Mouse (Mus musculus): ENCODE data around the gene Lrrc56. TPM values are rescaled to one million over a fixed set of nuclear protein-coding genes. Genes with fewer than 3 reads are reported as not detected.

Gene Lrrc56
- polyA plus RNA-seq, 1 experiment from 2014 or later = 12.6 TPM

DNA sequence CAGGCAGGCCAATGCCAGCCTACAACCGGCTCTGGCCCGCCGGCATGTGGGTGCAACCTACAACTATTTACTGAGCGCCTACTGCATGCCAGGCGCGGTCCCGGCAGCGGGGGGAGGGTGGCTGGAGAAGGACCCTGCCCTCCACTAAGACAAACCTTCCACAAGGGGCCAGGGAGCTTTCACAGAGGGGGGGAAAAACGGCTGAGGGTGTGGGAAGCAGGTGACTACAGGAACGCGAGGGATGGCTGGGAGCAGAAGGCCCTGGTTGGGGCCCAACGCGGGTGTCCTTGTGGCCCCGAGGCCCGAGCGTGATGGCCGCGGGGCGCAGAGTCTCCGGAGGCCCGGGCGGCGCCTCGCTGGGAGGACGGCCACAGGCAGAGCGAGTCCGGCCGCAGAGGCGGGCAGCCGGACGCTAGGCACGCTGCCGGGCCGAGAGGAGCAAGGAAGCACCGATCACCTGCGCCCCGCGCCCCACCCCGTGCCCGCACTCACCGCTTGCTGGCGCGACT lies 555 bp upstream of the Lrrc56 start:
- 0% methylated on average over 26 of the region's 43 CpGs for WGBS
- Histone ChIP-seq H3K4me1 (peaks cover 24% of the 10 kb centered on the region), H3K4me2 (peak overlapping the region; percentile 96), H3K9me3 (replicated peaks) (no peaks in the 10 kb centered on the region), H3K4me3 (peak overlapping the region; percentile 92), H3K36me3 (ENCODE audit: poor library complexity, severe bottlenecking) (peaks cover 38% of the 10 kb centered on the region), H3K9ac (peak overlapping the region; percentile 96), H3K27me3 (no peaks in the 10 kb centered on the region), H3K27ac (peak overlapping the region; percentile 76)
- peak; percentile 48 for ATAC-seq

DNA sequence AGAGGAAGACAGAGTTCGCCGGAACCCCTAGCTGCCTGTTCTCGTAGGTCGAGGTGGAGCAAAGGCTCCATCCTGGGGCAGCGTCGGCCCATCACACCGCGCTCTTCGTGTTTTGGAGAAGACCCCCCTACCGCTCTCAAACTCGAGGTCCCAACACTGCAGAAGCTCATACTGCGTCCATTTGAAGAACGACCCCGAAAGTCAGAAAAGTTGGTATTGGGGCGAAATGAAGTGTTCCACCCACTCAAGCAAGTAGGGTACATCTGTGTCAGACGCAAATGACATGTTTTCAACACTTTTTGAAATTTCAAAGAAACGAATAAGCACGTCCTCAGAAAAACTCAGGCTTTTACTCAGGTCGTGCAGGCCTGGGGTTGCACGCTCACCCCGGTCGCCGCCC lies 452 bp downstream of the Lrrc56 start:
- peak overlapping the region; percentile 67 for H3K9ac ChIP-seq
- ATAC-seq = no peak
- no peaks in the 10 kb centered on the region for H3K27me3 ChIP-seq
- no peaks in the 10 kb centered on the region for H3K9me3 ChIP-seq (replicated peaks)
- peak overlapping the region; percentile 73 for H3K27ac ChIP-seq
- peaks cover 24% of the 10 kb centered on the region for H3K4me1 ChIP-seq
- H3K36me3 ChIP-seq (ENCODE audit: poor library complexity, severe bottlenecking) = peaks cover 30% of the 10 kb centered on the region
- WGBS = under 1% methylated on average over 23 of the region's 23 CpGs
- H3K4me2 ChIP-seq = peak overlapping the region; percentile 96
- peak overlapping the region; percentile 92 for H3K4me3 ChIP-seq

DNA sequence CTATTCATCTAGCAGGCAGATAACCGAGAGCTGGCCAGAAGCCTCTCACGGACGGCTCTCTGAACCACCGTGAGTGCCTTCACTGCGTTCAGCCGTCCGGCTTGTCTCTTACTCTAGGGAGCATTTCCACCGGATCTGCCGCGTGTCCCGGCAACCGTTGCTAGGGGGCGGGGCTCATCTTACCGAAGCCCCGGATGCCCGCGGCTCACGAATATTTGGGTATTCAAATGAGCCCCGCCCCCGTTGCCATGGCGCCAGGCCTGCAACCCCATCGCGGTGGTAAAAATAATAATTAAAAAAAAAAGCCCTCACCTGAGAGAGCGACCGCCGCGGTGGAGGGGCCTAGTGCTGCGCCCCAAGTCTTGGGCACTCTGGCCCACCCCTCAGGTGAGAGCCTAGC lies 873 bp downstream of the Lrrc56 start:
- Histone ChIP-seq H3K4me1 (peaks cover 24% of the 10 kb centered on the region), H3K4me3 (peak overlapping the region; percentile 92), H3K9ac (peak overlapping the region; percentile 67), H3K27ac (peak overlapping the region; percentile 73), H3K27me3 (no peaks in the 10 kb centered on the region), H3K9me3 (replicated peaks) (no peaks in the 10 kb centered on the region), H3K4me2 (peak overlapping the region; percentile 96), H3K36me3 (ENCODE audit: poor library complexity, severe bottlenecking) (peaks cover 29% of the 10 kb centered on the region)
- peak; percentile 52 for ATAC-seq
- under 1% methylated on average over 28 of the region's 28 CpGs for WGBS

DNA sequence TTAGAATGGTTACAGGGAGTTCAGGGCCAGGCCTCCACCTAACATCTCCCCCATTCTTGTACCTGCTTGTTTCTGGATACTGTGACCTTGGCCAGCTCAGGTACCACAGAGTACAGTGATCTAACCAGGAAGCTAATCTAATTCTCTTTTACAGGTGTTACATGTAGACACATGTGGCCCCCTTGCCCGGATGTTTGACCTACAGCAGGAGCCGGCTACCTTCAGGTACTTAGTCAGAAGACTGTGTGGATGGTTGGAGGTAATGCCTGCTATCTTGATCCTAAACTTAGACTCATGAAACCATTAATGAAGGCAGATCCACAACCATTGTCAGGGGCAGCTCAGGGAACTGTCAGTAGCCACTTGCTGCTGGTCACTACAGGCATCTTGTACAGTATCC lies 1.8 kb downstream of the Lrrc56 start:
- 95% methylated on average over 2 of the region's 2 CpGs for WGBS
- Histone ChIP-seq H3K4me2 (peak overlapping the region; percentile 96), H3K27me3 (no peaks in the 10 kb centered on the region), H3K9me3 (replicated peaks) (no peaks in the 10 kb centered on the region), H3K9ac (peak overlapping the region; percentile 67; the same call in 1 of the 2 replicates), H3K27ac (no peak overlapping the region), H3K4me1 (peaks cover 24% of the 10 kb centered on the region), H3K36me3 (ENCODE audit: poor library complexity, severe bottlenecking) (peaks cover 21% of the 10 kb centered on the region), H3K4me3 (peak overlapping the region; percentile 92; the same call in 1 of the 2 replicates)
- ATAC-seq = no peak

DNA sequence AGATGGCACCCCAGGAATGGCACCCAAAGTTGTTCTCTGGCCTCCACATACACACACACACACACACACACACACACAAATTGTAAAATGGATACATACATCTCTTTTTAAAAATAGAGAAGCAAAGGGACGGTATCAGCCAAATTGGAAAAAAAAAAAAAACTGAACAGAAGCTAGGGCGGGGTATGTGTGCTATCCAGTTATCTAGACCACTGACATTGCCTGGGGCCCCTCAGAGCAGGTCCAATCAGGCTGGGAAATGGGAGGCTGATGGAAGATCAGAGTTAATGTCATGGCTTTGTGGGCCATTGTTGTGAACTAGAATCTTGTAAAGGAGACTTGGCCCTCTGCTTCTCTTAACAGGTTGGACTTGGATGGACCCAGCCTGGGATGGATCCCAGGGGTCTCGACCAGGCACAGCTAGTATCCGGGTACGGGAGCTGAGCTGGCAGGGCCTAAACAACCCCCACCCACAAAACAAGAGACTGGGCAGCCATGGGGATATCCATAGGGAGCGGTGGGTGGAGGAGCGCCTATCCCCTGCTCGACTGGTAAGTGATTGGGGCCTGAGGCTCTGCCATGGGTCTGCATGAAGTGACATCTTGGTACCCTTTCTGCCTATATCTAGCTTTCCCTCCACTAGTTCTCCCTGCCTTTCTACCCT lies 2.8 kb downstream of the Lrrc56 start:
- no peak for ATAC-seq
- Histone ChIP-seq H3K27me3 (no peaks in the 10 kb centered on the region), H3K4me2 (no peak overlapping the region), H3K9ac (no peak overlapping the region; the same call in 1 of the 2 replicates), H3K4me3 (no peak overlapping the region), H3K9me3 (replicated peaks) (no peaks in the 10 kb centered on the region), H3K4me1 (peaks cover 24% of the 10 kb centered on the region), H3K36me3 (ENCODE audit: poor library complexity, severe bottlenecking) (peaks cover 11% of the 10 kb centered on the region), H3K27ac (no peak overlapping the region)
- 95% methylated on average over 8 of the region's 8 CpGs for WGBS

DNA sequence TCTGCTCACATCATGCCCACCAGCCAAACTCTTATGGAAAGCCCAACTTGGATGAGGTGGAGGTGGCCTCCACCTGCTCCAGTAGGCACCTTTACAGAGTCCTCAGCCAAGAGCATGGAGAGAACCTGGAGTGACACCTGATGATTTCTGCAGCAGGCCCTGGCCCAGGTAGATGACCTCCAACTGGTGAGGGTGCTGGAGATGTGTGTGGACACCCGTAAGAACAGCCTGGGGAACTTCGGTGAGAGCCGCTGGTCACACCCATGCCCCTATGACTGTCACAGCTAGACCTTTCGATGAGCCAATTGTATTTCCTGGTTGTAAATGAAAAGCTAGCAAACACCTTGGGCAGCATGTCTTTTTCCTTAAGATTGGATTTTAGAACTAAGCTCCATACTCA lies 4.2 kb downstream of the Lrrc56 start:
- H3K4me3 ChIP-seq = no peak overlapping the region
- H3K9ac ChIP-seq = no peak overlapping the region
- no peak for ATAC-seq
- no peaks in the 10 kb centered on the region for H3K9me3 ChIP-seq (replicated peaks)
- no peak overlapping the region for H3K27ac ChIP-seq
- H3K36me3 ChIP-seq (ENCODE audit: poor library complexity, severe bottlenecking) = 0 out of 2 replicates have a peak, but pooled peaks cover 4% of the 10 kb centered on the region
- H3K27me3 ChIP-seq = no peaks in the 10 kb centered on the region
- H3K4me1 ChIP-seq = peaks cover 12% of the 10 kb centered on the region
- no peak overlapping the region for H3K4me2 ChIP-seq
- WGBS = 97% methylated on average over 4 of the region's 4 CpGs

DNA sequence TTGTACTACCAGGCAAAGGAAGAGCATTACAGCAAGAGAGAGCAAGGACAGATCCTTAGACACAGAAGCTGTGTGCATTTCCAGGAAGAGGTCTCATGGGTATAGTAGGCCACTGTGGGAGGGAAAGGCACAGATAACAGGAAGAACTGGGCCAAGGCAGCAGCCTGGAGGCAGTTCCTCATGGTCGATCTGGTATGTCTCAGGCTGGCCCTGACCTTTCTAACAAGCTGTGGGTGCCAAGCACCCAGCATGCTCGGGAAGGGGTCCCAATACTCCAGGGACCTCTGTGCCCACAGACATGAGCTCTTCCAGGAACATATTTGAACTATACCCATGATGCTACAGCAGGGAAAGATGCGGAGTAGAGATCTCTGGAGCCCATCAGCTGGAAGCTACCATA lies 10.6 kb downstream of the Lrrc56 start:
- Histone ChIP-seq H3K36me3 (ENCODE audit: poor library complexity, severe bottlenecking) (0 out of 2 replicates have a peak, but pooled peaks cover 4% of the 10 kb centered on the region), H3K9ac (no peak overlapping the region), H3K27ac (no peak overlapping the region), H3K9me3 (replicated peaks) (no peaks in the 10 kb centered on the region), H3K4me3 (no peak overlapping the region), H3K4me2 (no peak overlapping the region), H3K4me1 (no peaks in the 10 kb centered on the region), H3K27me3 (no peaks in the 10 kb centered on the region)
- no peak for ATAC-seq
- 82% methylated on average over 3 of the region's 3 CpGs for WGBS

DNA sequence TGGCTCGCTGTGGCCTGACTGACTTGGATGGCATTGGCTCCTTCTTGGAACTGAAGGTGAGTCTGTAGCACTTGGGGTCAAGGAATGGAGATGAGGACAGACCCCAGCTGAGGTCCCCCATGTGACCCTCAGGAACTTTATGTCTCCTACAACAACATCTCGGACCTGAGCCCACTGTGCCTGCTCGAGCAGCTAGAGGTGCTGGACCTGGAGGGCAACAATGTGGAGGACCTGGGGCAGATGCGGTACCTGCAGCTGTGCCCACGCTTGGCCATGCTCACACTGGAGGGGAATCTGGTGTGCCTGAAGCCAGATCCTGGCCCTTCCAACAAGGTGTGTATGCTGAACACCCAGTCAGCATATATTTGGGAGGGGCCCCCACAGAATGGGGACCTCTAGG lies 11.5 kb downstream of the Lrrc56 start:
- Histone ChIP-seq H3K4me1 (no peaks in the 10 kb centered on the region), H3K36me3 (ENCODE audit: poor library complexity, severe bottlenecking) (no peaks in the 10 kb centered on the region), H3K4me3 (no peak overlapping the region), H3K27ac (no peak overlapping the region), H3K27me3 (no peaks in the 10 kb centered on the region), H3K9me3 (replicated peaks) (no peaks in the 10 kb centered on the region), H3K4me2 (no peak overlapping the region), H3K9ac (no peak overlapping the region)
- 95% methylated on average over 5 of the region's 5 CpGs for WGBS
- no peak for ATAC-seq

DNA sequence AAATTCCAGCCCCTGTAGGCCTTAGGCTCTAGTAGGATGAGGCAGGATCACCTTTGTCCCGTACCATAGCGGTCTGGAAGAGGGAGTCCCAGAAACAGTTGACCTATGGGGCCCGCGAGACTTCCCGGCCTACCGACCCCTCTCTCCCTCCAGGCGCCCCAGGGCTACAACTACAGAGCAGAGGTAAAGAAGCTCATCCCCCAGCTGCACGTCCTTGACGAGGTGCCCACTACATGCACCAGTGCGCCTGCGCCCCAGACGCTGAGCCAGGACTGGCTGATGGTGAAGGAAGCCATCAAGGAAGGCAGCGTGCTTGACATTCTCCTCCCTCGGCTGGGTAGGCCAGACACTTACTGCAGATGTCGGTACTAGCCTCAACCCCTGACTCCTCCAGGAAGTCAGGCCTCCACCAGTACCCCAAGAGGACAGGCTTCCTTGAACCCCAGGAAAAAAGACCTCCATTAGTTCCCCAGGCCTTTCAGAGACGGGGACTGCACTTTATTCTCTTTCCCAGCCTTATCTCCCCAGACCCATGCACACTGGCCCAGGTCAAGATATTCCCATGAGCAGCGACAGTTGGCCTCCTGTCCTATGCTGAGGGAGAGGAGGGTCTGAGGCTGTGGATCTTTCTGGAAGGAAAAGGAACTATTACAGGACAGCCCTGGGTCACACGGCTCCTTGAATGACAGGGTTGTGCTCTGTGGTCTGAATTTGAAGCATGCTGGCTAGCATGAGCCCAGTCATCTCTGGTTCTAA lies 12.4 kb downstream of the Lrrc56 start:
- H3K4me3 ChIP-seq = no peak overlapping the region
- no peak overlapping the region for H3K4me2 ChIP-seq
- 91% methylated on average over 18 of the region's 18 CpGs for WGBS
- no peaks in the 10 kb centered on the region for H3K36me3 ChIP-seq (ENCODE audit: poor library complexity, severe bottlenecking)
- H3K27ac ChIP-seq = no peak overlapping the region
- no peaks in the 10 kb centered on the region for H3K9me3 ChIP-seq (replicated peaks)
- ATAC-seq = no peak
- no peaks in the 10 kb centered on the region for H3K4me1 ChIP-seq
- H3K27me3 ChIP-seq = no peaks in the 10 kb centered on the region
- H3K9ac ChIP-seq = no peak overlapping the region

DNA sequence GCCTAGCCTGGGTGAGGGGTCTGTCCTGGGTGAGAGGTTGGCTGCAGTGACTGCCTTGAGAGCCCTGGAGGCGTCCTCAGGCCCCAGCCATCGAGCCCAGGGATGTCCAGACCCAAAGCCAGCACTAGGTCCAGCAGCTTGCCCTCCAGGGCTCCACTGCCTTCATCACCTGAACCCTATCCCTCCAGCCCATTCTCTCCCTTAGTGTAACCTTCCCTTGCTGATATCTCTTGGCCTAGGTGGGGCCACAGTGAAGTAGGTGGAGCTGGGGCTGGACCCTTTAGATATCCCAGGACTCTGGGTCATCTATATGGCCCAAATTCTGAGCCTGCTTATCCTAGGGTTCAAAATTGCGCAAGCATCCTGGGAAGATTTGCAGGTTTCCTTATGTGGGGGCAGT lies 15.6 kb downstream of the Lrrc56 start:
- no peak overlapping the region for H3K27ac ChIP-seq
- H3K4me3 ChIP-seq = no peak overlapping the region
- no peaks in the 10 kb centered on the region for H3K27me3 ChIP-seq
- H3K9ac ChIP-seq = no peak overlapping the region
- 69% methylated on average over 3 of the region's 3 CpGs for WGBS
- H3K9me3 ChIP-seq (replicated peaks) = no peaks in the 10 kb centered on the region
- no peaks in the 10 kb centered on the region for H3K4me1 ChIP-seq
- H3K4me2 ChIP-seq = no peak overlapping the region
- ATAC-seq = no peak
- no peaks in the 10 kb centered on the region for H3K36me3 ChIP-seq (ENCODE audit: poor library complexity, severe bottlenecking)

DNA sequence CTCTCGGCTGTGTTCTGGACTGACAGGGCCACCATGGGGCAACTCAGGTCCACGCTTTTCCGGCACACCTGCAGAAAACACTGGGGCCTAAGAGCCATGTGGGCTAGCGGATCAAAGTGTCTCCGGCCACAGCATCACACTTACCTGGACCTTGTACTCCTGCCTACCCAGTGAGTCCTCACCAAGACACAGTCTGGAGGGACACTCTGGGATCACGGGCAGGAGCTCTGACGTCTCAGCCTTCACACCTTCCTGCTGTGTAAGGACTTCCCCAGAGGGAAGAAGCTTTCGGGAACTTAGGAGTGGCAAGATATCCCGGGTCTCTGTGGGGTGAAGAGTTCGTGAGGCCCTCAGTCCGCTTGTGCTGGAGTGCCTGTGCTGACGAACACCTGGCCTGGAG lies 16.2 kb downstream of the Lrrc56 start:
- Histone ChIP-seq H3K9ac (no peak overlapping the region), H3K4me2 (no peak overlapping the region), H3K27me3 (no peaks in the 10 kb centered on the region), H3K27ac (no peak overlapping the region), H3K4me1 (peaks cover 5% of the 10 kb centered on the region), H3K9me3 (replicated peaks) (no peaks in the 10 kb centered on the region), H3K4me3 (no peak overlapping the region), H3K36me3 (ENCODE audit: poor library complexity, severe bottlenecking) (no peaks in the 10 kb centered on the region)
- no peak for ATAC-seq
- WGBS = 90% methylated on average over 12 of the region's 12 CpGs

DNA sequence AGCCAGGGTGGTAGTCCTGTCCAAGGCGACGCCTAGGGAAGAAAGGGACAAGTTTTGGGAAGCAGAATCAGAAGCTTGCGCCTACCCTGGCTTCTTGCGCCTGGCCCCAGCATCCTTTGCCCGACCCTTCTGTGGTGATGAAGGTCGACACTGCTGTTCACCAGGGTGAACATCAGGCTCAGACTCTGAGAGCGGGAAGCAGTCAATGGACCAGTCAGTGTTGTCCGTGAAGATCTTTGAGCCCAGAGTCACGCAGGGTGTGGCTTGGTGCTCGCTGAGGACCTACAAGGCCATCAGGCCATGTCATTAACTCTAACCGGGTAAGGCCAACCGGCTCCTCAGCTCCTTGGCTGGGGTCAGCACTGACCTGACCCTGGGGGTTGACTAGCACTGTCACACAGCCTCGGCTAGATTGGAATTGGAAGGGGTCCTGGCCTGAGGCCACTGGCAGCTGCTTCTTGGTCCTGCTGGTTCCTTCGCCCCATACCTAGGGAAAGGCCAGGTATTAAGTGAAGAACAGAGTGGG lies 16.7 kb downstream of the Lrrc56 start:
- Histone ChIP-seq H3K36me3 (ENCODE audit: poor library complexity, severe bottlenecking) (no peaks in the 10 kb centered on the region), H3K4me3 (no peak overlapping the region), H3K9me3 (replicated peaks) (no peaks in the 10 kb centered on the region), H3K27me3 (no peaks in the 10 kb centered on the region), H3K9ac (no peak overlapping the region), H3K4me2 (no peak overlapping the region), H3K4me1 (peaks cover 6% of the 10 kb centered on the region), H3K27ac (no peak overlapping the region)
- 89% methylated on average over 14 of the region's 14 CpGs for WGBS
- ATAC-seq = no peak
